Mouse (Mus musculus): ENCODE data around the gene Olfr463.

DNA sequence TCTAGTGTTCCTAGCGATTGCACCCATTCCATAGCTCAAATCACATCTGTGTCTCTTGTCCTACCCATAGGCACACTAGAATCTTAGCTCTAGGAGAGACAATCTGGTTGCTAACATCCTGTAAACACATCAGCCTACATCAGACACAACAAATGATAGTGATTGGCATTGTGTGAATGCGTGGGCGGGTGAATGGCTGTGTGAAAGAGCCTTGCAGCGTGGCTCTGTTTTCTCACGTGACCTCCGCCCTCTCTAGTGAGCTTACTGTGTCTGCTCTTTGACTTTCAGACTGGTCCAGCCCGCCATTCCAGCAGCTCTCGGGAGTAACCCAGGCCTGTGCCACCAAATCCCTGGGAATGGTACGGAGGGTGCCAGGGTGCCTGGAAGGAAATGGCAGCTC, 36.8 kb downstream of the Olfr463 start:
- no peak for TF ChIP-seq CTCF (IDR thresholded peaks at IDR 0.05; ENCODE audit: control insufficient read depth, insufficient read depth, low read length)
- TF ChIP-seq POLR2A (IDR thresholded peaks at IDR 0.05; ENCODE audit: borderline replicate concordance, control insufficient read depth, low read depth, low read length) = no peak
